Mouse (Mus musculus): ENCODE results near the gene H2-D1.
A peak's percentile ranks its signal among the peaks of the same experiment; 100 is the strongest.
"Not testable (repeated sequence)": the region's sequence is repeated elsewhere in the genome, so short reads cannot be mapped to it uniquely, and the experiment has no call there.

Gene H2-D1

DNA sequence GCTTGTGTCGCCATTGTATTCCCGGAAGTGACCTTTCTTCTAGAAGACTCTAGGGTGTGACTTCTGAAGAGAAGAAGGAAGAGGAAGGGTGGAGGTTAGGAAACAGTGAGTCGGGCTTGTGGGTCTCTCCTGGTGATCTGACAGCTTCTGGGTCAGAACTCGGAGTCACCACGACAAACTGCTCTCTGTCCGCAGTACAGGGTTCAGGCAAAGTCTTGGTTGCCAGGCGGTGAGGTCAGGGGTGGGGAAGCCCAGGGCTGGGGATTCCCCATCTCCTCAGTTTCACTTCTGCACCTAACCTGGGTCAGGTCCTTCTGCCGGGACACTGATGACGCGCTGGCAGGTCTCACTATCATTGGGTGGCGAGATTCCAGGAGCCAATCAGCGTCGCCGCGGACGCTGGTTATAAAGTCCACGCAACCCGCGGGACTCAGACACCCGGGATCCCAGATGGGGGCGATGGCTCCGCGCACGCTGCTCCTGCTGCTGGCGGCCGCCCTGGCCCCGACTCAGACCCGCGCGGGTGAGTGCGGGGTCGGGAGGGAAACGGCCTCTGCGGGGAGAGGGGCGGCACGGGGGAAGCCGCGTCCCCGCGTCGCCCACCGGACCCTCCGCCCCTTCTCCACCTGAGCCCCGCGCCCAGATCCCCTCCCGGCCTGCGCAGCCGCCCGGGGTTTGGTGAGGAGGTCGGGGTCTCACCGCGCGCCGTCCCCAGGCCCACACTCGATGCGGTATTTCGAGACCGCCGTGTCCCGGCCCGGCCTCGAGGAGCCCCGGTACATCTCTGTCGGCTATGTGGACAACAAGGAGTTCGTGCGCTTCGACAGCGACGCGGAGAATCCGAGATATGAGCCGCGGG lies at the start of gene H2-D1:
Gene H2-D1, plus strand, starts transcription at position 67 of the 859 bp plus-strand sequence.
- peak; percentile 85 for DNase-seq (ENCODE audit: low read depth, low spot score)

DNA sequence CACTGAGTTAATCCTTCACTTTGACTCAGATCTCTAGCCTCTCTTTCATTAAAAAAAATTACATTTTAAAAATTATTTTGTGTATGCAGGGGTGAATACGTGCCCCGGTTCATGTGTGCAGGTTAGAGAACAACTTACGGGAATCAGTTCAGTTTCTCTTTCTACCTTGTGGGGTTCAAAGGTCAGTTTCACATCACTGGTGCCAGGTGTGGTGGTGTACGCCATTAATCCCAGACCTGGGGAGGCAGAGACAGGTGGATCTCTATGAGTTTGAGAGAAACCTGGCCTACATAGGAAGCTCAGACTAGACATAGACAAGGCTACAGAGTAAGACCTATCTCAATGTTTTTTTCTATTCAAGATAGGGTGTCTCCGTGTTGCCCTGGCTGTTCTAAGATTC lies 49.5 kb upstream of the H2-D1 start:
- DNase-seq (ENCODE audit: low read depth, low spot score), result no peak

DNA sequence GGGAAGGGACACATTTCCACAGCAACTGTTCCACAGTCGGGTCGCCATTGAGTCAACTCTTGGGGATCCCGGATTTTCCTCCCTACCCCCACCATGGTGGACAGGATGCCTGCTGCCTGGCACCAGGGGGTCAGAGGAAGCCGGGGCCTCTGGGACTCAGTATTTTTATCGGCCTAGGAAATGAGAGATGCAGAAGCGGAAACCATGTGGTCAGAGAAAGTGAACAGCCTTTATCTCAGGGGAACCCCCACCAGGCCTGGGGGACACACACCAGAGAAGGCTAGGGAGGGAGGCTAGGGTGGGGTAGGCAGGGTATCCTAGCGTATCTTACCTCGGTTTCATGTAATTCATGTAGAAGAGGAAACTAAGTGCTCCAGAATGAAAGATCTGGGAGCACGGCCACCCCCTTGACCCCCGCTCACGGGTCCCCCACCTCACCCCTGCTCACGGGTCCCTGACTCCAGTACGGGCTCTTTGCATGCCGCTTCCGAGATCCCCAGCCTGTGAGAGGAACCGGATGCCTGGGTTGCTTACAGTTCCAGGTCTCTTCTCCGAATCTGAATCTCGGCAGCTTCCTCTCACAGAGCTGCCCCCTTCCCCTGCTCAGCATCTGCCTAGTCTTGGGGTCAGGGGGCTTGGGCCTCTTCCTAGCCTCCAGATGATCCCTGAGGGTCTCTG lies 43.9 kb upstream of the H2-D1 start:
- DNase-seq (ENCODE audit: low read depth, low spot score), result no peak

DNA sequence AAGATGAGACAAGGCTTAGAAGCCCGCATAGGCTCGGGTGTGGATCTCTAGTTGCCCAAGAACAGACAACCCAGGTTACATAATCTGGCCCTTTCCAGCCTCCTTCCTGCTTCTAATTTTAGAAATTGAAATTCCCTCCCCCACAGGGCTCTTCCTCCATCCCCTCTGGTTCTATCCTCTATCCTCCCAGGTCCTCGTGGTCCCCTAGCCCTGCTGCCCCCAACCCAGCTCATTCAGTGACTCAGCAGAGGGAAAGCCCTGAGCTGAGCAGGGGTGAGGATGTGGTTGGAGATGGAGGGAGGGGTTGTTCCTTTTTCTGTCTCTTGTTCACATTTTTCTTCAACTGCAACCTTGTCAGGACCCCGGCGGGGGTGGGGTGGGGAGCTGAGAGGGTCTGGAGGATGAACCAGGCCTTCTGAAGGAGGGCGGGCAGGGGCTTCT lies 42.9 kb upstream of the H2-D1 start:
- no peak for DNase-seq (ENCODE audit: low read depth, low spot score)

DNA sequence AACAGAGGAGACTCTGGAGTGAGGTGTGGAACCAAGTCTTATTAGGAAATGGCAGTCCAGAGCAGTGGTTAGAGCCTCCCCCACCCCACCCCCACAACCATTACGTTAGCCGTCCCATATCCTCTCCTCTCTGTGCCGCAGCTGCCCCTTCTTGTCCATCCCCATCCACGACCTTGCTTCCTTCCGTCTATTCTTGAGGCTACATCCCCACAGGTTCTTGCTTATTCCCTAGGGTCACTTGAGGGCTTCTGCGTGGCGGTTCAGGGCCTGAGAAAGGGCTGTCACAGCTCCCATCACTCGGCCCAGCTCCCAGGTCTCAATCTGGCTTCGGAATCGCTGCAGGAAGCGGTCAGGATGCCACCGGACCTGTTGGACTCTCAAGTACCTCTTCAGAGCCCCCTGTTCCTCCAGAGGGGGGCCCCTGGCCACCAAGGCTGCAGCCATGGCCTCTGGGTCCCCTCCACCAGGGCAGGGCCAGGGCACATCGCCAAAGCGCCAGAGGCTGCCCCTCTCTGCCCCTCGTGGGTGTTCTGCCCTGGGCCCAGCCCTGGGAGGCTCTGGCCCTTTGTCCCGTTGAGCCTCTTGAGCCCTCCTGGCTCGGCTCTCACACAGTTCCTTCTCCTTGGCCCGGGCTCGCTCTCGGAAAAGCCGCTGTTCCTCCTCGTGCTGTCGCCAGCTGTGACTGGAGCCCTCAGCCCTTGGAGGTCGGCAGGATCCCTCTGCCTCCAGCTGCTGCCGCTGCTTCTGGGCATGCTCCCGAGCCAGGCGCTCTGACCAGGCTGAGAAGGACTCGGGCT lies 42.2 kb upstream of the H2-D1 start, which contains the start of gene Gm16181:
Gene Gm16181, plus strand, starts transcription at position 679 of the 797 bp plus-strand sequence.
- DNase-seq (ENCODE audit: low read depth, low spot score), result no peak

DNA sequence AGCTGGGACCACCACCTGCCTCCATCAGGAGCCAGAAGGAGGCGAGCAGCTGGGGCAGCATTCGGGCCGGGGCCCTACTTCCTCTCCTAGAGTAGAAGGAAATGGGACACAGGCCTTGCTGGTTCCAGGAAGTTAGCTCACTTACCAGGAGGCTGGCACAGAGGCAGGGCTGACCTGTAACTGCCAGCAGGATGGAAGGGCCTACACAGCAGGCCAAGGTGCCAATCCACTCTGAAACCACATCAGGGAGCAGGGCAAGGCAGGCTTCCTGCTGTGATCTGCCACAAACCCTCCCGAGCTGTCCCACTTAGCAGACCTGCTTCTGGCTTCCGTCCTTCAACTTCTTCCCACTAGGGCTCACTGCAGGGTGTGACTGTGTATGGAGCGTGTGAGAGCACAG lies 40.2 kb upstream of the H2-D1 start:
- no peak for DNase-seq (ENCODE audit: low read depth, low spot score)

DNA sequence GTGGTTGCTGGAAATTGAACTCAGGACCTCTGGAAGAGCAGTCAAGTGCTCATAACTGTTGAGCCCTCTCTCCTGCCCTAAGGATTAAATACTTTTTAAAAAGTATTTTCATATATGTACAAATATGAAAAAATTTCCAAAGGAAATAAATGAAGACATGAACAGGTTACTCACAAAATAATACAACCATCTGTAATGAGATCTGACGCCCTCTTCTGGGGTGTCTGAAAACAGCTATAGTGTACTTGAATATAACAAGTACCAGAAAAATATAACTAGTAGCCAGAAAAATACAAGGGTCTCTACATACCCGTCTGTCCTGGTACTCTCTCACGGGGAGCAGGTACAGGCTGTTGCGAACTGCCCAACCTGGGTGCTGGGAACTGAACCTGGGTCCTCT lies 37.9 kb upstream of the H2-D1 start:
- no peak for DNase-seq (ENCODE audit: low read depth, low spot score)

DNA sequence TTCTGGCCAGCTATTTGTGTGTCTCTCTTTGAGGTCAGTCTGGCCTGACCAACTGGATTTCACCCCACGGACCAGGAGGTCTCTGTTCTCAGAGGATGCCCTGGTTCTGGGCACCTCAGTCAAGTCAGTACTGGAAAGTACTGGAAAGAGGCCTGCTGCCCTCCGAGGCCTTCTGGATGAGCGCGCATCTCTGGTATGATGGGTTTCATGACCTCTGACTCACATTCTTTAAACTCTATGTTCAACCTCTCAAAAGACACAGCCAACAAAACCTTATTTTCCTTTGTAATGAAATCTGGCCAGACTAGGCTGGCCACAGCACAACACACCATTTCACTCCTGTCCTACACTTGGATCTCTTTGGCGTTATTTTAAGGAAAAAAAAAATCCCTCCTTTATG lies 37.1 kb upstream of the H2-D1 start:
- DNase-seq (ENCODE audit: low read depth, low spot score), result no peak

DNA sequence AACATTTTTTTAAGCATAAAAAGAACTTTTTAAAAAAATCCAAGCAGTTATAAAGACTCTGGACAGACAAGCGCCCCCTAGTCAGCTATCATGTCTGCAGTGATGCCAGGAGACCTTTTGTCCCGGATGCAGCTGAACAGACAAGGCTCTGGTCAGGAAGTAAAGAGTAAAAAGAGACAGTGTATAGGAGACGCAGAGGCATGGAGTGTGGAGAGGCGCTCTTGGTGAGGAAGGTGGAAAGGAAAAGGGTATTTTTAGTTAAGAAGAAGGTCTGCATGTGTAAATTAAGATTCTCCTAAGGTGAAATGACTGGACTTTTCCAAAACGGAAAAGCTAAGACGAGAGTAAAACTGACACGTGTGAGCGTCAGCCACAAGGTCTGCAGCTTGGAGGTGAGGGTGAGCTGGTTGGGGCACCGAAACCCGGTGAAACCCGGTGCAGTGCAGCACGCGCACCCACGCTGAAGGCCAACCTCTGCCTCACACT lies 35.9 kb upstream of the H2-D1 start:
- DNase-seq (ENCODE audit: low read depth, low spot score), result no peak

DNA sequence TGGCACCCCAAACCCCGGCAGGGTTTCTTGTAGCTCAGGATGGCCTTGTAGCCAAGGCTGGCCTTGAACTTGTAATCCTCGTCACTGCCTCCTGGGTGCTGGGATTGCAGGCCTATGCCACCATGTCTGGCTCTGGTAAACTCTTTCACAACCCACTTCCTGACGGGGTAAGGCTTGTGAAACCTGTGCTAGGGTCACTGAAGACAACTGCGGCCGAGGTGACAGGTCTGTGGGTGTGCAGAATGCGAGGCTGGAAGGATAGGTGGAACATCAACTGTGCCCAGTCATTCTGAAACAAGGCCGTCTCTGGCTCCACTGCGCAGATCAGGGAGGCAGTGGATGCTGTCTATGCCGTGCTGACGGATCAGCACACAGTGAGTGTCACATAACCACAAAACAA lies 31.5 kb upstream of the H2-D1 start:
- DNase-seq (ENCODE audit: low read depth, low spot score), result no peak

DNA sequence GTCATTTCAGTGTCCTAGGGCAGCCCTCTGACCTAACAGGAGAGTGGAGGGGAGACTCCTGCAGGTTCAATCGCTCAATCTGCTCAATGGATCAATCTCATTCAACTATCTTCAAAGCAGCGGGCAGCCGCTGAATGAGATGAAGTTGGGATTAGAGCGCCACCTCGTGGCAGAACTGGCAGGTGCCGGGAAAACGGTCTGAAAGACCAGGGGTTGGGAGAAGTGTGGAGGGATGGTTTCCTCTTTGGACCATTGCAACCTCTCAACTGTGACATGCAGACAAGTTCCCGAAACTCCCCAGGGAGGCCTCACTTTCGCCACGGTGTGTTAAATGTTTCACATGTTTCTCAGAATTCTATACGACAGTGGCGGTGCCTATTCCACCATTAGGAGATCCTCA lies 30.5 kb upstream of the H2-D1 start:
- peak; percentile 77 for DNase-seq (ENCODE audit: low read depth, low spot score)

DNA sequence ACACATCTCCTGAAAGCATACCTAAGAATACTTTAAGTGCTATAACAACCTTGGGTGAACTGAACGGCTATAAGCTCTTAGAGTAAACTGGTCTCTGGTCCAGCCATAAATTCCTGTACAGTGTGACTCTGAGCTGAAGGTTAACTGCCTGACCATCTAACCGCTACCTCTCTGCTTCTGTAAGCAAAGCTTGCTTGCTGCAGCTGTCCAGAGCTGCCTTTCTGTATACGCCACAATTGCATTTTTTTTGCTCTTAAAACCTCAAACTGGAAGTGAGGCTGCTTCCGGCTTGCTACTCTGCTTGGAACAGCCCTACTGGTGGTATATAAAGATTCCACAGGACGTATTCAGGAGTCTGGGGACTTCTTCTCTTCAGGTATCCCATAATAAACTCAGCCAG lies 29.9 kb upstream of the H2-D1 start:
- DNase-seq (ENCODE audit: low read depth, low spot score), result no peak

DNA sequence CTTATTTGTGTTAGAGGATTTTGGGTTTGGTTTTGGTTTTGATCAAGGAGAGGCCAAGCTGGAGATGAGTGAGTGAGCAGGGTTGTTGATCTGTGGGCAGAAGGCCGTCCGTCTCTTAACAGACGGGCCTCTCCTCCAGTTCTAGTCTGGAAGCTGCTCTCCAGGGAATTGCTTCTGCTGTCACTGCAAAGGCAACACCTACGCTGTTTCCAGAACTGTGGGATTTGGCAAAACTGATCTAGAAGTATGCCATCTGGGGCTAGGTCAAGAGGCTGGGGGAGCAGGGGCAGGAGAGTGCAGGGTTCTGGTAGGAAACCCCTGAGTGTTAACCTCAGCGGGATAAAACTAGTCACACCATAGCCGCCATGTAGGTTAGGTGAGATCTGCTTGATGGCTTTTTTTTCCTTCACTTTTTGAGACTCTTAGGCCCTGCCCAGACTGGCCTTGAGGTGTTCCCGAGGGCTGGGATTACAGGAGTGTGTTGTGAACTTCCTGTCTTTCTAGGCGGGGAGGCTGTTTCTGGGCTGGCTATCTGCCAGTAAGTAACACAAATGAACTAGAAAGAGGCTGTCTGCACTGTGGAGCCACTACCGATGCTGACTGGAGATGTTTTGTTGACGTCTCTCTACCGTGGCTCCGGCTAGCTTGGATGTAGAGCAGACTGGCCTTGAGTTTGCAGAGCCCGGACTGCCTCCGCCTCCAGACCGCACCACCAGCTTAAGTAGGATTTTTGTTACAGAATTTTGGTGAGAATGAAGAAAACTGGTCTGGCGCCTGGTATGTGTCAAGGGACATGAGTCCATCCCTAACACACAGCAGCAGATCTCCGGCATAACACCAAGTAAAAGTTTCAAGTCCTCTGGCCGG lies 29.2 kb upstream of the H2-D1 start, which contains the start of gene Atp6v1g2:
Gene Atp6v1g2, plus strand, starts transcription at position 547 of the 867 bp plus-strand sequence.
- no peak for DNase-seq (ENCODE audit: low read depth, low spot score)

DNA sequence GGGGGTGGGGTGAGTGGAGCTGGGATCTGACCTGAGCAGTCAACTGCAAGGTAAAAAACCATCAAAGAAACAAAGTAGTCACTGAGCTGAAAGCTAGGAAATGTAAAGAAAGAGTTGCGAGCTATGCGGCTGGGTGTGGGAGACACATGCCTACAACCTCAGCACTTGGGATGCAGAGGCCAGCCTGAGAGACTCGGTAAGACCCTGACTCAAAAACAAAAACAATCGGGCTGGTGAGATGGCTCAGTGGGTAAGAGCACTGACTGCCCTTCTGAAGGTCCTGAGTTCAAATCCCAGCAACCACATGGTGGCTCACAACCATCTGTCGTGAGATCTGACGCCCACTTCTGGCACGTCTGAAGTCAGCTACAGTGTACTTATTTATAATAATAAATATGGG lies 28.4 kb upstream of the H2-D1 start:
- not testable (repeated sequence) for DNase-seq (ENCODE audit: low read depth, low spot score)

DNA sequence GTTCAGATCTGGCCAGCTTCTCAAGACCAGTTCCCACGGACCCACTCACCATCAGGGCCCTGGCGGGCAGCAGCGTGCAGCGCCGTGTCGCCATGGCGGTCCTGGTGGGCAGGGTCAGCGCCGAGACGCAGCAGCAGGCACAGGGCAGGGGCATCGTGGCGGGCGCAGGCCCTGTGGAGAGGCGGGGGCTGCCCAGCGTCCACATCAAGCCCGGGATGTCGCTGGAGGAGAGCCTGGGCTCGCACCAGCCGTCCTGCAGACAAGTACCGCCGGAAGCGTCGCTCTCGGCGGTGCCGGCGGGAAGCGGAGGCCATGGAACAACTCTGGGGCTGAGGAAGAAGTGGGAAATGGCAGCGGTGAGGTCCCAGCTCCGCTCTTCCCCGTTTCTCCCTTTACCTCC lies 27.6 kb upstream of the H2-D1 start:
- no peak for DNase-seq (ENCODE audit: low read depth, low spot score)

DNA sequence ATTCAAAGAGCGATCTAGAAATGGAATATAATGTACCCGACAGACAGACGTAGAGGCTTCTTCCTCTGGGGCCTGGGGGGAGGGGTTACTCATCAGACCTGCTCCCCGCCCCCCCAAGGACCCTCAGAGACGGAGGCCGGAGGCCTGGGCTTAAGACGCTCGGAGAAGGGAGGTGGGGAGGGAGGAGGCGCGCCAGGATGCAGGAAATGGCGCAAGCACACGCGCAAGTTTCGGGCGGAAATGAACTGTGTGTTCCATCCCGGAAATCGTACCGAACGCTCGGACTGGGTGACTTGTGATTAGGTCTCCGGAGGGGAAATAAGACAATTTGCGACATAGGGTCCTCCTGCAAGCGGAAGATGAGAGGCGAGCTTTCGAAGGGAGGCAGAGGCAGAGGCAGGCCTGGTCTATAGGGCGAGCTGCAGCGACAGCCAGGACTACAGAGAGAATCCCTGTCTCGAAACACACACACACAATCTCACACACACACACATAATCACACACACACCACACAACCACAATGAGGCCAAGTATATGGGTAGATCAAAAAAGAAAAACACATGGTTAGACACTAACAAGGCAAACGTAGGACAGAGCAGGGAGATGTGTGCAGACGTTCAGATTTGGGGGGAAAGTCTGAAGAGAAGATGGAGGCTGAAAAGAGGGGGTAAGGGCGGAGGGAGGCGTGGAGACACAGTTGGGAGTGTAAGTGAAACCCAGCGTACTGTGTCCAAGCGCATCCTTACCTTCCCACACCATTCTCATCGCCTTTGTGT lies 26.7 kb upstream of the H2-D1 start, which contains the start of gene Nfkbil1:
Gene Nfkbil1, minus strand, starts transcription at position 179 of the 776 bp plus-strand sequence.
- peak; percentile 98 for DNase-seq (ENCODE audit: low read depth, low spot score)

DNA sequence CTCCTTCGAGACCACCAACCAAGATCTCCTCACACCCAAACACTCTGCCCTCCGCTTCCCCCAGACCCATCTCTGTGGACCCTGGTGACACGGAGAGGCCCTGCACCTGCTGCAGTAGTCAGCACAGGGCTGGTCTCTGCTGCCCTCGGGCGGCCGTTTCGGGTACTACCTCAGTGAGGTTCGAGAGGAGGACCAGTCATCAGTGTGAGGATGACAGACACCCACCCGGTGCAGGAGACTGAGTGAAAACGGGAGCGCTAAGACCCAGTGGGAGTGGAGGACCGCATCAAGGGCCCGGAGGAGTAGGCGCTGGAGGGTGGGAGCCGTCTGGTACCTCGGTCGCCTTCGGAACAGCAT lies 26.2 kb upstream of the H2-D1 start:
- DNase-seq (ENCODE audit: low read depth, low spot score), result peak; percentile 91

DNA sequence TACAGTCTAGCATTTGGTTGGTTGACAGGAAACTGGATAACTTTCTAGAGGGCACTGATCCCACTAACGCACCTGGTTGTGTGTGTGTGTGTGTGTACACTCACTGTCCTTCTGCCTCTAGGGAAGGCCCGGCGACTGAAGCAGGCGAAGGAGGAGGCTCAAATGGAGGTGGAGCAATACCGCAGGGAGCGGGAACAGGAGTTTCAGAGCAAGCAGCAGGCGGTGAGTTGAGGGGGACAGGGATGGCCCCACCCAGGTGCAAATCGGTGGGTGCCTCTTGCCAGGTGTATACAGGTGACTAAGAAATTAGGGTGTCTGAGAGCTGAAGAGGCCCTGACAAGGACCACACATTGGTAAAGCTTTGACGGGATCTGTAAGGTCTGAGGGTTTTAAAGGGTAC lies 25.5 kb upstream of the H2-D1 start:
- DNase-seq (ENCODE audit: low read depth, low spot score), result no peak

DNA sequence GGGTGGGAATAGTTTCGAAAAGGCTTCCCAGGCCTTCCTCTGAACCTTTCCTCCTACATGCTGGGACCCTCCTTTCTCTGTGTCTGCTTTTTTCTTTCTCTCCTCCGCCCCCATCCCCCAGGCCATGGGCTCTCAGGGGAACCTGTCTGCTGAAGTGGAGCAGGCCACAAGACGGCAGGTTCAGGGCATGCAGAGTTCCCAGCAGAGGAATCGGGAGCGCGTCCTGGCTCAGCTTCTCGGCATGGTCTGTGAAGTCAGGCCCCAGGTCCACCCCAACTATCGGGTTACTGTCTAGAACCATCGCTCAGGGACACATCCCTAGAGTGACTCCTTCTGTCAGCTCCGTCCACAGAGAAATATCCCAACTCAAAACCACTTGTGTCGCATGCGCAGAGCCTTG lies 25.0 kb upstream of the H2-D1 start:
- DNase-seq (ENCODE audit: low read depth, low spot score), result no peak

DNA sequence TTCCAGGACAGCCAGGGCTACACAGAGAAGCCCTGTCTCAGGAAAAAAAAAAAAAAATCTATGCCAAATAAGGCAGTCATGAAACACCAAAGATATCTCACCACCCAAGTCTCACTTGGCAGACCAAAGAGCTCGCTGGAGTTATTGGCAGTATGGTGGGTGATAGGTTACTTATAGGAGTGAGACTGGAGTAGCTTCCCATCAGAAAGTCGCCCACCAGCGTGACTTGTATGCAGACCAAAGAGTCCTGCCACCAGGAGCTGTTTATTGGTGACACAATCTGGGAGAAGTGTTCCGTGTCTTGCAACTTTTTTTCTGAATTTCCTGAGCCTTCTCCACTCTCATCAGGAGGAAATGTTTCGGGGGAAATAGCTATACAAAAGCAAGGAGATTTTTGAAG lies 22.8 kb upstream of the H2-D1 start:
- no peak for DNase-seq (ENCODE audit: low read depth, low spot score)

Data from ES-CJ7 (cell line).